Mouse (Mus musculus): Measurements from ENCODE around the gene Itpk1.

- TF ChIP-seq POLR2A (IDR thresholded peaks at IDR 0.05; ENCODE audit: insufficient read depth, low read depth, low read length) (no peak), CTCF (IDR thresholded peaks at IDR 0.05) (no peak)
Observed at GRCm38 (mm10) chr12:102618085-102618484, 86.6 kb downstream of the Itpk1 start.
